Mouse (Mus musculus) layer of hippocampus, adult 9-10 months (tissue): ENCODE results near the gene Mettl27.
"Not testable (repeated sequence)": the region's sequence is repeated elsewhere in the genome, so short reads cannot be mapped to it uniquely, and the experiment has no call there.

ENCODE experiments used
- DNase-seq: peaks from one replicate; pipeline ENCODE4 v3.0.0; 2022; ENCODE audit warnings: low spot score

Gene Mettl27

DNA sequence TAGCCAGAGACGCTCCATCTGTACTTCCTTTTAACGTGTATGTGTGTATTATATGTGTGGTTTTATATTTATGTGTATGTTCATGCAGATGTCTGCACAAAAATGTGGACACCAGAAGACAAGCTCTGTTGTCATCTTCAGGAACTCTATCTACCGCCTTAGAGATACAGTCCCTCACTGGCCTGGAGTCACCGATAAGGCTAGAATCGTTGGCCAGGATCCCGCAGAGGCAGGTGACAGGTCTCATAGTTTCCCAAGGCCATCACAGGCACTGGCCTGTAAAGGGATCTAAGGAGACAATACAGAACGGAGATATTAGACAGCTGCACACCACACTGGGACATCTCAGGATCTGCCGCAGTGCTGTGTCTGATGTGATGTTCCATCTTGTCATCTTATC, 11.1 kb upstream of the Mettl27 start:
- DNase-seq = no peak

DNA sequence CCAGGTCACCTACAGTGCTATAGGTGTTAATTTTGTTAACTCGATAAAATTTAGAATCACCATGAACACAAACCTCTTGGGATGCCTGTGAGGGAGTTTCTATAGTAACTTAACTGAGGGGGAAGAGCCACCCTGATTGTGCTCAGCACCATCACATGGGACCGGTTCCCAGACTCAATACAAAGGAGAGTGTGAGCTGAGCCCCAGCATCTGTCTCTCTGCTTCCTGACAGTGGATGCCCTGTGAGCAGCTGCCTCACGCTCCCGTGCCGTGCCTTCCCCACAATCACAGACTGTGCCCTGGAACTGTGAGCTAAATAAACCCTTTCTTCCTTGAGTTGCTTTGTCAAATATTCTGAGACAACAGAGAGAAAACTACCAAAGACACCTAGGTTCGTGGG, 9.0 kb upstream of the Mettl27 start:
- no peak for DNase-seq

DNA sequence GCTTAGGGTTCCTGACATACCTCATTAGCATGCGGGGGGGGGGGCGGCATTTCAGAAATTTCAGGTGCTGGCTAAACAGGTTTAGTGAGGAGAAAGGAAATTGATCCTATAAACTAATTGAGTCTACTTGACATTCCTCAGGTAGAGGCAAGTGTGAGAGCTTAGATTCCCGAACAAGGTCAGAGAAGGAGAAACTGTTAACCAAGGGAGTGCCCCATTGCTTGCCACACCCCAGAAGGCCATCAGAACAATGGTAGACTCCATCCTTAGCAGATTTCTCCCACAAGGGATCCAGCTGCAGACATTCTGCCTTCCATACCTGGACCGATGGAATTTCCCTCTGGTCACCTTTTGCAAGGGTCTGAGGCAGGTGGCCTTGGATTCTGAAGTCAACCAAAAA, 5.4 kb upstream of the Mettl27 start:
- DNase-seq = no peak

DNA sequence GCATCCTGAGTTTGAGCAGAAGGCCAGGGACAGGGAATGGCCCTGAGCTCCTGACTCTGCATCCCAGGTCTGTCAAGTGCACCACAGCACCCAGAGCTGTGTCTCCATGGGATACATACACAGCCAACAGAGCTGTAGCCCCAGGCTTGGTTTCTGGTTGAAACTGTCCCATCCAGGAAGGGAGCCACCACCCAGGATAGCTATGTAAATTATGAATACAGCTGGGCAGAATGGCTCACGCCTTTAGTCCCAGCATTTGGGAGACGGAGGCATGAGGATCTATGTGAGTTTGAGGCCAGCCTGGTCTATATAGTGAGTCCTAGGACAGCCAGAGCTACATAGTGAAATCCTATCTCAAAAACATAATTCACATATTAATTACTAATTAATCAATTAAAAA, 2.2 kb upstream of the Mettl27 start:
- DNase-seq = no peak

DNA sequence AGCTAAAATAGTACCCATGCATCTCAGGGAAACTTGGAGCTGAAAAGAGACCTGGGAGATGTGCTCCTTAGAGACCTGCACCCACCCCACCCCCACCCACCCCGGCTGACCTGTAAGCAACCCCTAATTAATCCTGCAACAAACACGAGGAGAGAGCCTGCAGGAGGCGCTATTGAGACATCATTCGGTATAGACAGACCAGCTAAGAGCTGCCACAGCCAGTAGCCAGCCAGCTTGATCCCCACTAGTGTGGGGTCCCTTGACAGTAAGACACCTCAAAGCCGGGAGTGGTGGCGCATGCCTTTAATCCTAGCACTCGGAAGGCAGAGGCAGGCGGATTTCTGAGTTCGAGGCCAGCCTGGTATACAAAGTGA, 722 bp downstream of the Mettl27 start:
- peak; percentile 35 for DNase-seq

DNA sequence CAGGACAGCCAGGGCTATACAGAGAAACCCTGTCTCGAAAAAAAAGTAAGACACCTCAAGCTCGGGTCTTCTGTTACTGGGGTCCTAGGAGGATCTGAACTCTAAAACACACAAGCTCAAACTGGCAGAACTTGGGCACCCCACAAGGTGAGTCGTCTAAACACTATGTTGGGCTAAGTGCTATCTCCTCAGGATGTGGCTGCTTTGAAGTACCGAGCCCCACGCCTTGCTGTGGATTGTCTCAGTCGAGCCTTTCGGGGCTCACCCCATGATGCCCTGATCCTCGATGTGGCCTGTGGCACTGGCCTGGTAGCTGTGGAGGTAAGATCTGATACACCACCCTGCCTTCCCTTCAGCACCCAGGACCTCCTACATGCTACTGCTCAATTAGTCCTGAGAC, 1.1 kb downstream of the Mettl27 start:
- DNase-seq = no peak

DNA sequence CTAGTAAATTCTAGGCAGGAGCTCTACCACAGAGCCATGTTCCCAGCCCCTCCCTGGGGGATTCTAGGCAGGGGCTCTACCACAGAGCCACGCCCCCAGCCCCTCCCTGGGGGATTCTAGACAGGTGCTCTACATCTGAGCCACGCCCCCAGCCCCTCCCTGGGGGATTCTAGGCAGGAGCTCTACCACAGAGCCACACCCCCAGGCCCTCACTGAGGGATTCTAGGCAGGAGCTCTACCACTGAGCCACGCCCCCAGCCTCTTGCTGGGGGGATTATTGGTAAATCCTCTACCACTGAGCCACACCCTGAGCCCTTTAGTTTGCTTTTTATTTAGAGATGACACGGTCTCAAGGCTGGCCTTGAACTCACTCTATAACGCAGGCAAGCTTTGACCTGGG, 1.5 kb downstream of the Mettl27 start:
- DNase-seq = not testable (repeated sequence)

DNA sequence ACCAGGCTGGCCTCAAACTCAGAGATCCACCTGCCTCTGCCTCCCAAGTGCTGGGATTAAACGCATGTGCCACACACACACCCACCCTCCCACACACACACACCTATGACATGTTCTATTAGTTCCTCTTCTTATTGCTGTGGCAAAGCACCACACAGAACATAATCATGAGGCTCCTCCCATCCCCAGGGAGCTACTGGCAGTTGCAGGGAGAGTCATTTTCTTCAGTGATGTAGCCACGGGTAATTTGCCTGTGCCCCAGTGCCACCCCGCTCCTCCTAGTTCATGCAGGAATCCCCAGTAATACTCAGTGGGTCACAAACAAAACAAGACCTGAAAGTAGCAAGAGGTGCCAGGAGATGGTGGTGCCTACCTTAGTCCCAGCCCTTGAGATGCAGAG, 2.5 kb downstream of the Mettl27 start:
- no peak for DNase-seq

DNA sequence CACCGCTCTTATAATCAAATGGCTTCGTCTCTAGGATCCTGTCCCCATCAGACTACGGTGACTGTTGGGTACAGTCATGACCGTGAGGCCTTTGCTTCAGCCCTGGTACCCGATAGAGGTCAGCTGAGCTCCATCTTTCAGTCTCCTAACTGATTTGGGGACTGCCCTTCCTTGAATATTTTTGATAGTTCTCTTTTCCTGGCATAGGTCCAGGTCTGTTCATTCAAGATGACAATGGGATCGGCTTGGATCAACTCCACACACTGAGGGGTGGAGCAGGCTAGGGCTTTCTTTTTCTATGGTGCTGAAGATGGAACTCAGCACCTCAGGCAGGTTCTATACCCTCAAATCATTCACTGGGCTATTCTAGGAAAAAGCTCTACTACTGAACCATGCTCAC, 3.9 kb downstream of the Mettl27 start:
- no peak for DNase-seq

DNA sequence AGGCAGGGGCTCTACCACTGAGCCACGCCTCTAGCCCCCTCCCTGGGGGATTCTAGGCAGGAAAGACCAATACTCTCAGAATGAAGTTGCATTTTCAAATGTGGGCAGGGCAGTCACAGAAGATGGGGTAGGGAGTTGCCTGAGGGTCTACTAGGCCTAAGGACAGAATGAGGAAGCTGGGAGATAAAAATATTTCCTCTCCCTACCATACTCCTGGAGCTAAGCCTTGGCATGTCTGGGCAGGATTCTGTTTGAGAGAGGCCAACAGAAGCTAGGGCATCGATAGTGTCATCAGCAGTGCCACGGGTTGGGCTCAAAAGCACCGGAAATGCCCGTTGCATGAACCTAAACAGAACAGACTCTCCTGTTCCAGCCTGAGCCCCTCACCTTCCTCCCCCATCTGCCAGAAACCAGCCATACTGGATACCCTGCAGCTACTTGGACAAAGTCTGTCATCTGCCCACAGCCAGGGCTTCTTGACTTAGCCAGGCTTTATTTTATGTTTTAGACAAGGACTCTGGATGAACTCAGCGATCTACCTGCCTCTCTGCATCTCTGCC, 4.5 kb downstream of the Mettl27 start:
- DNase-seq = no peak

DNA sequence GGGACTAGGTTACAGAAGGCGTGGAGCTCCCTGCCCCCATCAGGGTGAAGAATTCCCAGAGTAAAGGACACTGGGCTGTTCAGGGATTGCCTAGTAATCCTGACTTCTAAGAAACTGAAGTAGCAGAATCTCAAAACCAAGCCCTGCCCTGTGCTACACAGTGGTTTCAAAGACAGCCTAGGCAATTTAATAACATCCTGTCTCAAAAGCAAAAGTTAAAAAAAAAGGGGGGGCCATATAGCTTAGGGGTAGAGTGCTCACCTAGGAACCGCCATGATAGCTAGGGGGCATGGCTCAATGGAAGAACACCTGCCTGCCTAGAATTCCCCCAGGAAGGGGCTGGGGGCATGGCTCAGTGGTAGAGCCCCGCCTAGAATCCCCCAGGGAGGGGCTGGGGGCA, 6.9 kb downstream of the Mettl27 start:
- DNase-seq = no peak

DNA sequence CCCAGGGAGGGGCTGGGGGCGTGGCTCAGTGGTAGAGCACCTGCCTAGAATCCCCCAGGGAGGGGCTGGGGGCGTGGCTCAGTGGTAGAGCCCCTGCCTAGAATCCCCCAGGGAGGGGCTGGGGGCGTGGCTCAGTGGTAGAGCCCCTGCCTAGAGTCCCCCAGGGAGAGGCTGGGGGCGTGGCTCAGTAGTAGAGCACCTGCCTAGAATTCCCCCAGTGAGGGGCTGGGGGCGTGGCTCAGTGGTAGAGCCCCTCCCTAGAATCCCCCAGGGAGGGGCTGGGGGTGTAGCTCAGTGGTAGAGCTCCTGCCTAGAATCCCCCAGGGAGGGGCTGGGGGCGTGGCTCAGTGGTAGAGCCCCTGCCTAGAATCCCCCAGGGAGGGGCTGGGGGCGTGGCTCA, 7.4 kb downstream of the Mettl27 start:
- DNase-seq = not testable (repeated sequence)

DNA sequence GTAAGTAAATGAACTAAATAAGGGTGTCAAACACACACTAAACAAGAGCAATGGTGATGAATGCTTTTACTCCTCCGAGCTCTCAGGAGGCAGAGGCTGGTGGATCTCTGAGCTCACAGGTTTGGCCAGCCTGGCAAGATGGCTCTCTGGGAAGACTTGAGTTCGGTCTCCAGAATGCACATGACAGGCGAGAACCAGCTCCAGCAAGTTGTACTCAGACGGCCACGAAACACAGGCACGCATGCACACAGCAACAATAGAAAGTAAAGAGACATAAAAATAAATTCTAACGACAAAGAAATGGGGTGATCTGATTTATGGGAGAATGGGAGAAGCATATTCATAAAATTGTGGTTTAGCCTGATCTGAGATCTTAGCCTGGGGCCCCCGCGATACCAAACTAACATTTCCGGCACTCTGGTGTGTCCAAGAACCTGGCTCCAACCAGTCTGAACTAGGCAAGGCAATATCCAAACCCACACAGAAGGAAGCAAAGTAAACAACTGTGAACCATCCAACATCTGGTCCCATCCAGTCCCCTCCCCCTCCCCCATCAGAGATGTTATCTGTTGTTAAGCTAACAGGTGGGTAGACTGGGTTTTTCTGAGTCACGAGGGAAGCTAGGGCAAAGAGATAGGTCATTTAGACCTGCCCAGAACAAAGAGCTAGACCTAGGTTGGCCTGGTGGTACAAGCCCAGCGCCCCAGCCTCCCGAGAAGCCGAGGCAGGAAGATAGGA, 9.5 kb downstream of the Mettl27 start:
- no peak for DNase-seq

DNA sequence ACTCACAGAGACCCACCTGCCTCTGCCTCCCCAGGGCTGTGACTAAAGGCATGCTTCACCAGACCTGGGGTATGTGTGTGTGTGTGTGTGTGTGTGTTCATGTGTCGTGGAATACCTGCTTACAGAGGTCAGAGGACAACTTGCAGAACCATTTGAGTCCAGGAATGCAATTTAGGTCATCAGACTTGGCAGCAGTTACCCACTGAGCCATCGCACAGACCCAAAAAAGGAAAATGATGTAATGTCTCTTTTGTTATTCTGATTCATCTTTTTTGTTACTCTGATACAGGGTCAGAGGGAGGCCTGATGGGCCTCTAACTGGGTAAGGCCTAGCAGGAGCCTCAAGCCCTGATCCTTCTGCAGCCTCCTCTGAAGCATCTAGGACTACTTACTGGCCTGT, 10.6 kb downstream of the Mettl27 start:
- no peak for DNase-seq

DNA sequence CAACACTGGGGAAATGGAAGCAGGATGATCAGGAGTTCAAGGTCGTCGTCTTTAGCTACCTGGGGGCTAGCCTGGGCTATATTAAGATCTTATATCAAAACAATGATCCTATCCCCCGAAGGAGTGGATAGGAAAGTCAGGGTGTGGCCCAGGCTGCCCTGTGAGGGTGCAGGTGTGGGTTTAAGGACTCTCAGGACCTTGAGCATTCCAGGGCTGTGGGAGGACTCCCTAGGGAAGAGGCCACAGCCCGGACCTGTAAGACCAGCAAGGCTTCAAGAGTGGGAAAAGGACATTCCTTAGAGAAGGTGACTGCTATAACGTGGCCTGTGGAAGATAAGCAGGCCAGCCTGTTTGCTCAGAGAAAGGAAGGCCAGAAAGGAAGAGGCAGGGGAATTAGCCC, 12.0 kb downstream of the Mettl27 start:
- no peak for DNase-seq

DNA sequence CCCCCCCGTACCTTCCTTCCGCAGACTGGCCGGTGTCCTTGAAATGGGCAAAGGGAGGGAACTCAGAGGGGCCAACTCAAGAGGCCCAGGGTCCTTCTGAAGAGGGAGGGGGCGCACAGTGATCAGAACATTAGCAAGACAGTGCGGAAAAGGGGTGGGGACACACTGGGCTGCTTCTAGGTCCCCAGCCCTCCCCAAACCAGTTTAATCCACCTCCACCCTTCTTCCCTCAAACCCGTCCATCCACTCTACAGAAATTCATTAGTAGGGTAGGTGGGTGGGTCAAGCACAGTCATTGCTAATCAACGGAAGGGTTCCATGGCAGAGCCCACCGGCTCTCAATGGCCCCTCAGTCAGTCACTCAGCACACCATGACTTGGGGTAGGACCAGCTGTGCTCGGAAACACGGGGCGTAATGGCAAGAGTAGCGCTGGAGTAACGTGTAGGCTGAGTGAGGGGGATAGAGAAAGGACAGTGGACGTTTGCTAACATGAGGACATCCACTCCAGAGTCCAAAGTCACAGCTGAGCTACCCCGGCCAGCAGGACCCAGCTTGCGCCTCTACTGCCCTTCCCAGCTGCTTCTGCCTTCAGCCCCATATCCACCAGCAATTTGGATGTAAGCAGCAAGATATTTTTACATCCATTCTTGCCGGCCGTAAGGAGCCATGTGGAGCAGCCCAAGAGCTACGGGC, 13.2 kb downstream of the Mettl27 start:
- DNase-seq = no peak

DNA sequence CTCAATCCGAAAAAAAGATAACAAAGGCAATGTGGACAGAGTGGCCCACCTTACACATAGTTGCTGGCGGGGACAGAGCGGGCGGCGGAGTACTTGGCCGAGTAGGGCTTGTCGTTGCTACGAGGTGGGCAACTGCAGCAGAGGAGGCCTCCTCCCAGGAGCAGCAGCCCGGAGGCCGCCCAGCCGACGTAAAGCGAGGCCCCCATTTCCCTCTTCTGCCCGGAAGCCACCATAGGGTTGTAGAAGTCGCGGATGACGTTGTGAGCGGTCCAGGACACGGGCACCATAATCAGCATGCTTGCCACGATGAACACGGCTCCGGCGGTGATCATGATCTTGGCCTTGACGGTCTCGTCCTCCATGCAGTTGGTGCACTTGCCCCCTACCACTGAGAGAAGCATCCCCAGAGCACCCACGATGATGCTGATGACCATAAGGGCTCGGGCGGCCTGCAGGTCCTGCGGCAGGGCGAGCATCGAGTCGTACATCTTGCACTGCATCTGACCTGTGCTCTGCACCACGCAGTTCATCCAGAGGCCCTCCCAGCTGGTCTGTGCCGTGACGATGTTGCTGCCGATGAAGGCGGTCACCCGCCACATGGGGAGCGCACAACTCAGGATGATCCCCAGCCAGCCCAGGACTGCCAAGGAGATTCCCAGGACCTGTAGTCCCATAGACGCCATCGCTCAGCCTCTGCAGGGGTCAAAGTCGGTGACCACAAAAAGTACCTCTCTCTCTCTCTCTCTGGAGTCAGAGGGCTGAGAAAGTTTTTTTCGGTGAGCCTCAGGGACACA, 14.1 kb downstream of the Mettl27 start:
- no peak for DNase-seq

DNA sequence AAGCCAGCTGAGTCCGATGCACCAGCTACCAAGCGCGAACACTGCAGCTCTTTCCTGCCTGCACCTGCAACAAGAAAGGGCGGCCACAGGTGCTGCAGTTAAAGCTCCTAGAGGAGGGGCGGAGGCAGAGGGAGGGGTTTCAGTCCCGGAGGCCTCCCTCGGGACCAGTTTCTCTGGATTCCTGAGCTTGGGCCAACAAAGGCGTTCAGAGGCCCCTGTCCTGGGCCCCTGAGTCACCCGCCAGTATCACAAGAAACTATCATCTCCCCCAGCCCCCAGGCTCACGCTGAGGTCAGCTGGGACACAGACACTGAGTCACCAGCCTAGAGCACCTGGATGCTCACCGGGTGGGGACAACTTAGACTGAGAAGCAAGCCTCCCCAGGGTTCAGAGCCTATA, 14.7 kb downstream of the Mettl27 start, which contains the start of gene Cldn4:
Cldn4 (minus strand) TSS at position 78 of the 399 bp plus-strand sequence.
- no peak for DNase-seq

DNA sequence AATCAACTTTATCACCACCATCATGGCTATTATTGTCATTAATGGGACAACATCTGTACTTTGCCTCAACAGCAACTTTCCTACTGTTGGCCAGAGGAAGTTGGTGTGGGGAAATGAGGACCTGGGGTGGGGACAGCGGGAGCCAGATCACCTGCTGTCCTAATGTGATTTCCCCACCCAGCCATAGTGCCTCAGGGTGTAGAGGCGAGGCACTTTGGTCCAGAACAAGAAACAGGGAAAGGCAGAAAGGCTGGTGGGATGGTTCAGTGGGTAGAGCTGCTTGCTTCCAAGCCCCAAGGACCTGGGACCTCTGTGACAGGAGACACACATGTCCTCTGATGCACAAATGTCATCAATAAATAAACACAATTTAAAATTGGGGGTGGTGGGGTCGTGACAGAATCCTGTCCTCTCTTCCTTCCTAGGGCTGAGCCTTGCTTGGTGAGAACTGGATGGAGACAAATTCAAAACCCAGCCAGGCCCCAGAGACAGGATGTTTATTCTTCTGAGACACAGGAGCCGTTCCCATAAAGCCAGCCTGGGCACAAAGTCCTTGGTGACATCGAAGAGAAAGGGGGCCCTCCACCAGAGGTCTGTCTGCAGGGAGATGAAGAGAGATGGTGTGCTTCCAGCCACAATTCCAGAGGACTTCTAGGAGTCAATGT, 15.4 kb downstream of the Mettl27 start:
- DNase-seq = no peak

DNA sequence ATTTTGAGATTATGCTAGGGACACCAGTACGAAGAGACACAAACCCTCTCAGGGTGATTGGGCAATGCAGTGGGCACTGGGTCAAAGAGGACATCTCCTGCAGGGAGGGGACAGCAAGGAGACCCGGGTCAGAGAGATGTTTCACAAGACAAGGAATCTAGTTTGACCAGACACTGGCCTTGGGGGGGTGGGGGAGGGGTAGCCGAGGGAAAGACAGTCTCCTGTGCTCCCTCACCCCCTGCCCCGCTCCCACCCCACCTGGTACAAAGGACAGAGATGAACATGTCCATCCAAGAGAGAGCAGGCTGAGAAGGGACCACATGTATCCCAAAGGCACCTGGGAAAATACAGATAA, 15.9 kb downstream of the Mettl27 start:
- no peak for DNase-seq

DNA sequence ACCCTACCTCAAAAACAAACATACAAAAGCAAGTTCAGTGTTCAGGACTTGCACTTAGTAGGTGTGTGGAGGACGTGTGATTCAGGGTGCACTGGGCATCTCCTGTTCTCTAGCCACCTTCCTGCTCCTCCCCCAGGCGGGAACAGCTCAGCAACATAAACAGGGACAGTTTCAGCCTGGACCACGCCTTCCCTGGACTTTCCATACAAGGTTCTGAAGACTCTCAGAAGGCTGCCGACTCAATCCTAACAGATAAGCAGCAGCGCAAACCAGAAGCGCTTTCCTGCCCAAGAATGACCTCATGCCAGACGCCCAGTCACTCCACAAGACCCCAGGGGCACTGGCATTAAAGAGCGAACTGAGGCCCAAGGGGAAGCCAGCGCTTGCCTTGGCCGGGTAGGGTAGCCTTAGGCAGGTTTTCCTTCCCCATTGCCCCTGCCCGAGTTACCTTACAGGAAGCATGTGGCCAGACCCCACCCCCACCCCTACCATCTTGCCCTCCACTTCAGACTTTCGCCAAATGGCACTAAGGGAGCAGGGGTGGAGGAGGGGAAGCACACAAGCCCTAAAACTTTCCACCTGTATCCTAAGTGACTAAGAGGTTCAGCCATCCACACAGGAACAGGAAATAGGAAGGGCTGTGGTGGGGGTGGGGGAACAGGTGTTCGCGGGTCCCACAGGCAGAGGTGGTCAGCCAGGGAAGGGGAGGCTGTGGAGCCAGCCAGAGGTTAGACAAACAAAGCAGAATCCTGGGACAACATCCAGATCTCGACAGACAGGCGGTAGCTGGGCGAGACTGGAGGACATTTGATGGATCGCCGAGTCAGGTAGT, 19.1 kb downstream of the Mettl27 start:
- no peak for DNase-seq
